Mouse (Mus musculus) urinary bladder, postnatal 25 days (tissue): ENCODE results near the gene Shank1.
A peak's percentile ranks its signal among the peaks of the same experiment; 100 is the strongest.
"Not testable (repeated sequence)": the region's sequence is repeated elsewhere in the genome, so short reads cannot be mapped to it uniquely, and the experiment has no call there.

Experiments used
- DNase-seq: peaks from one replicate; pipeline ENCODE4 v3.0.0; 2022; ENCODE audit warnings: low spot score

Gene Shank1

GRCm38 (mm10) chr7:44309475-44310284, at the start of gene Shank1:
Shank1 (plus strand) TSS chr7:44310253.
- no peak for DNase-seq

- no peak for DNase-seq
Observed at GRCm38 (mm10) chr7:44260410-44260809, 49.6 kb upstream of the Shank1 start.

GRCm38 (mm10) chr7:44261147-44261546, 48.9 kb upstream of the Shank1 start, which contains the start of gene Gm15517:
Gm15517 (plus strand) TSS chr7:44261447.
- DNase-seq: no peak

- DNase-seq: peak; percentile 94
Observed at GRCm38 (mm10) chr7:44262791-44263643, 47.0 kb upstream of the Shank1 start.

GRCm38 (mm10) chr7:44268117-44268516, 41.9 kb upstream of the Shank1 start:
- DNase-seq: no peak

GRCm38 (mm10) chr7:44269397-44269796, 40.7 kb upstream of the Shank1 start:
- no peak for DNase-seq

- DNase-seq: no peak
Observed at GRCm38 (mm10) chr7:44271309-44271708, 38.7 kb upstream of the Shank1 start.

GRCm38 (mm10) chr7:44272546-44272945, 37.5 kb upstream of the Shank1 start:
- DNase-seq: no peak

- no peak for DNase-seq
Observed at GRCm38 (mm10) chr7:44273446-44273845, 36.6 kb upstream of the Shank1 start.

GRCm38 (mm10) chr7:44274096-44274495, 36.0 kb upstream of the Shank1 start:
- no peak for DNase-seq

GRCm38 (mm10) chr7:44275546-44275945, 34.5 kb upstream of the Shank1 start:
- DNase-seq: no peak

- no peak for DNase-seq
Observed at GRCm38 (mm10) chr7:44276461-44277249, 33.4 kb upstream of the Shank1 start.

GRCm38 (mm10) chr7:44277250-44277622, 32.8 kb upstream of the Shank1 start:
- no peak for DNase-seq

GRCm38 (mm10) chr7:44280959-44281358, 29.1 kb upstream of the Shank1 start:
- DNase-seq: no peak

- no peak for DNase-seq
Observed at GRCm38 (mm10) chr7:44281586-44281985, 28.5 kb upstream of the Shank1 start.

GRCm38 (mm10) chr7:44287760-44288159, 22.3 kb upstream of the Shank1 start:
- DNase-seq: no peak

- no peak for DNase-seq
Observed at GRCm38 (mm10) chr7:44290986-44291385, 19.1 kb upstream of the Shank1 start.

GRCm38 (mm10) chr7:44291418-44291817, 18.6 kb upstream of the Shank1 start:
- DNase-seq: no peak

GRCm38 (mm10) chr7:44297501-44297900, 12.6 kb upstream of the Shank1 start:
- DNase-seq: not testable (repeated sequence)

GRCm38 (mm10) chr7:44303346-44304340, 6.4 kb upstream of the Shank1 start:
- no peak for DNase-seq

- no peak for DNase-seq
Observed at GRCm38 (mm10) chr7:44304463-44304774, 5.6 kb upstream of the Shank1 start.
